9 mouse cellular contexts compared by ENCODE assay signal in genomic region chr4:9026841-9027240, GRCm38 (mm10).
DNase-seq lines count a peak whose midpoint lies in the region; ATAC-seq lines count a peak whose summit lies in the region.
"Had no signal": no experiment of that assay in that cellular context is flagged by ENCODE, and none has a peak within 500 bp of the region (broad histone marks: within the 10 kb centered on the region; RNA-seq: fewer than 3 reads in every experiment).

No protein-coding gene starts in this region.

- no peak overlapping the region for H3K9ac ChIP-seq in midbrain, embryonic 11.5 days (ENCODE audit: low read length)
- no peak overlapping the region for H3K9ac ChIP-seq in midbrain, embryonic 16.5 days (ENCODE audit: low read depth, low read length)
- no peak overlapping the region for H3K9ac ChIP-seq in forebrain, embryonic 15.5 days (replicated peaks)

- no peaks in the 10 kb centered on the region for H3K36me3 ChIP-seq in midbrain, embryonic 11.5 days (ENCODE audit: control insufficient read depth, insufficient read depth, low read length)
- H3K36me3 ChIP-seq in midbrain, embryonic 16.5 days (ENCODE audit: control insufficient read depth, insufficient read depth, low read length) = no peaks in the 10 kb centered on the region
- no peaks in the 10 kb centered on the region for H3K36me3 ChIP-seq in forebrain, embryonic 15.5 days

- ATAC-seq in midbrain, embryonic 11.5 days (ENCODE audit: low FRiP score) = no peak
- no peak for ATAC-seq in midbrain, embryonic 16.5 days
- ATAC-seq in forebrain, embryonic 15.5 days (replicated peaks) = peak; percentile 60

- no peaks in the 10 kb centered on the region for H3K27me3 ChIP-seq in midbrain, embryonic 11.5 days (ENCODE audit: control insufficient read depth, insufficient read depth, low read length)
- no peaks in the 10 kb centered on the region for H3K27me3 ChIP-seq in midbrain, embryonic 16.5 days (ENCODE audit: control insufficient read depth, insufficient read depth, low read depth, low read length)
- H3K27me3 ChIP-seq in forebrain, embryonic 15.5 days = no peaks in the 10 kb centered on the region

- WGBS in midbrain, embryonic 11.5 days = 87% methylated on average over 16 of the region's 16 CpGs
- 62% methylated on average over 16 of the region's 16 CpGs for WGBS in midbrain, embryonic 16.5 days
- WGBS in forebrain, embryonic 15.5 days = 24% methylated on average over 16 of the region's 16 CpGs

- DNase-seq in heart, adult 8-10 months (ENCODE audit: low spot score) = peak; percentile 16
- DNase-seq in heart, postnatal 4 days = no peak
- peak; percentile 60 for DNase-seq in midbrain, embryonic 11.5 days (ENCODE audit: low spot score, missing footprints)
- DNase-seq in retina, embryonic 14.5 days (ENCODE audit: low spot score) = peak; percentile 68
- DNase-seq in natural killer cell, adult 2 months (ENCODE audit: low spot score in 2 of 2) = no peak
- no peak for DNase-seq in gastrocnemius, postnatal 14 days
- DNase-seq: thymus, adult 18-20 months had no signal

- intact Hi-C loops in gastrocnemius, postnatal 14 days (cut with DNase I; ENCODE audit: low total_unique reads) = loop anchor here (5.0 to 10.0 kb wide), 2 partner anchors 170 to 362 kb away; no protein-coding TSS in a partner anchor

- no peak overlapping the region for H3K27ac ChIP-seq in midbrain, embryonic 11.5 days (ENCODE audit: low read depth, low read length)
- H3K27ac ChIP-seq in midbrain, embryonic 16.5 days (ENCODE audit: low read length) = no peak overlapping the region
- peak overlapping the region; percentile 74 for H3K27ac ChIP-seq in forebrain, embryonic 15.5 days (replicated peaks)

- no peaks in the 10 kb centered on the region for H3K9me3 ChIP-seq in midbrain, embryonic 11.5 days (ENCODE audit: control insufficient read depth, low read length)
- no peaks in the 10 kb centered on the region for H3K9me3 ChIP-seq in midbrain, embryonic 16.5 days (replicated peaks; ENCODE audit: control insufficient read depth, low read length, poor library complexity, severe bottlenecking)
- H3K9me3 ChIP-seq in forebrain, embryonic 15.5 days = no peaks in the 10 kb centered on the region

- peaks cover 5% of the 10 kb centered on the region for H3K4me1 ChIP-seq in midbrain, embryonic 11.5 days (ENCODE audit: control insufficient read depth, insufficient read depth, low read length)
- H3K4me1 ChIP-seq in midbrain, embryonic 16.5 days (ENCODE audit: control insufficient read depth, insufficient read depth, low read length) = peaks cover 12% of the 10 kb centered on the region
- peaks cover 34% of the 10 kb centered on the region for H3K4me1 ChIP-seq in forebrain, embryonic 15.5 days

- no peak overlapping the region for H3K4me2 ChIP-seq in midbrain, embryonic 11.5 days
- H3K4me2 ChIP-seq in midbrain, embryonic 16.5 days (ENCODE audit: low read length) = no peak overlapping the region
- peak overlapping the region; percentile 78; the same call in 1 of the 2 replicates for H3K4me2 ChIP-seq in forebrain, embryonic 15.5 days (replicated peaks)

- no peak overlapping the region for H3K4me3 ChIP-seq in midbrain, embryonic 11.5 days (ENCODE audit: low read depth, low read length)
- no peak overlapping the region for H3K4me3 ChIP-seq in midbrain, embryonic 16.5 days (ENCODE audit: low read depth, low read length)
- no peak overlapping the region for H3K4me3 ChIP-seq in forebrain, embryonic 15.5 days

Comparison
In these comparisons a context has a peak if more than half of its experiments do, and no peak if none do; other contexts are left out.
1. DNase-seq: peak in heart, adult 8-10 months (single experiment), midbrain, embryonic 11.5 days (single experiment) and retina, embryonic 14.5 days (single experiment); none in heart, postnatal 4 days (single experiment), natural killer cell, adult 2 months (0 of 2) and gastrocnemius, postnatal 14 days (single experiment).